Mouse (Mus musculus): ENCODE results near the gene Rspo1.

- TF ChIP-seq POLR2A (IDR thresholded peaks at IDR 0.05; ENCODE audit: borderline replicate concordance, extremely low read depth, insufficient read depth, insufficient read length, poor library complexity, severe bottlenecking) = no peak
- TF ChIP-seq CTCF (IDR thresholded peaks at IDR 0.05; ENCODE audit: borderline replicate concordance, extremely low read depth, insufficient read depth, insufficient read length) = no peak
Measured at GRCm38 (mm10) chr4:125007460-125007859, 21.2 kb downstream of the Rspo1 start.

All from brain, embryonic 14.5 days (tissue).